Mouse (Mus musculus) hindbrain, embryonic 14.5 days (tissue): ENCODE data around the gene Tpi1. TPM values are rescaled to one million over a fixed set of nuclear protein-coding genes. Genes with fewer than 3 reads are reported as not detected.
A peak's percentile ranks its signal among the peaks of the same experiment; 100 is the strongest.

ENCODE experiments used
- ATAC-seq: fragments of 200-750 bp; cut with Nextera tagmentation; 2 replicates; pipeline ENCODE4 v1.8.0; 2017; ENCODE audit warnings: moderate number of reproducible peaks, mild to moderate bottlenecking, moderate TSS enrichment, moderate library complexity; ENCODE audit not compliant: low FRiP score
- DNase-seq: peaks from one replicate; pipeline ENCODE4 v3.0.0-alpha.2; 2015; ENCODE audit warnings: low spot score
- H3K27ac ChIP-seq: fragments of 300-500 bp; sonication (generic); 2 replicates; pipeline ENCODE4 v1.5.1; 2014; ENCODE audit warnings: mild to moderate bottlenecking, moderate library complexity
- H3K27me3 ChIP-seq: fragments of 300-500 bp; sonication (generic); 2 replicates; pipeline ENCODE4 v1.6.1; 2014; ENCODE audit warnings: mild to moderate bottlenecking, low read length, mixed read lengths; ENCODE audit not compliant: control insufficient read depth, insufficient read depth
- H3K36me3 ChIP-seq: fragments of 300-500 bp; sonication (generic); replicated peaks from 2 replicates; pipeline ENCODE4 v1.6.1; 2014; ENCODE audit not compliant: control insufficient read depth, insufficient read depth
- H3K4me1 ChIP-seq: fragments of 300-500 bp; sonication (generic); replicated peaks from 2 replicates; pipeline ENCODE4 v1.6.1; 2014; ENCODE audit warnings: antibody characterized with exemption, low read length, mixed read lengths; ENCODE audit not compliant: control insufficient read depth, insufficient read depth
- H3K4me2 ChIP-seq: fragments of 300-500 bp; sonication (generic); replicated peaks from 2 replicates; pipeline ENCODE4 v1.6.1; 2014; ENCODE audit warnings: mild to moderate bottlenecking, moderate library complexity
- H3K4me3 ChIP-seq: fragments of 300-500 bp; sonication (generic); replicated peaks from 2 replicates; pipeline ENCODE4 v1.5.1; 2014; ENCODE audit warnings: mild to moderate bottlenecking, low read length
- H3K9ac ChIP-seq: fragments of 300-500 bp; sonication (generic); 2 replicates; pipeline ENCODE4 v1.6.1; 2014
- H3K9me3 ChIP-seq: fragments of 300-500 bp; sonication (generic); 2 replicates; pipeline ENCODE4 v1.6.1; 2016; ENCODE audit warnings: low read length; ENCODE audit not compliant: control insufficient read depth
- WGBS: fragments of 180-500 bp; shearing (Covaris S2); extraction: QIAGEN DNeasy Blood & Tissue Kit; methylation state at CpG from one replicate; pipeline ENCODE4 v1.1.7; 2014; 5-methylcytosine and 5-hydroxymethylcytosine counted together
- polyA plus RNA-seq: library from polyadenylated mRNA; unstranded; fragments of >200 nt; fragmentation: Nextera tagmentation; extraction: Ambion mirVana; gene quantifications from 2 replicates; pipeline ENCODE4 v1.2.1, GENCODE M21; 2014

Gene Tpi1
- polyA plus RNA-seq, 1 experiment from 2014 or later = 413 TPM

- H3K4me3 ChIP-seq = no peak overlapping the region
- DNase-seq = no peak
- H3K4me1 ChIP-seq = no peaks in the 10 kb centered on the region
- no peak overlapping the region for H3K27ac ChIP-seq
- H3K36me3 ChIP-seq = peaks cover 97% of the 10 kb centered on the region
- no peaks in the 10 kb centered on the region for H3K27me3 ChIP-seq
- no peaks in the 10 kb centered on the region for H3K9me3 ChIP-seq
- no peak overlapping the region for H3K4me2 ChIP-seq
- no peak overlapping the region for H3K9ac ChIP-seq
- 96% methylated on average over 4 of the region's 4 CpGs for WGBS
- ATAC-seq = no peak
Observed at GRCm38 (mm10) chr6:124822049-124822448, 8.0 kb upstream of the Tpi1 start.

- H3K27ac ChIP-seq = no peak overlapping the region
- ATAC-seq (no peak), DNase-seq (no peak)
- no peaks in the 10 kb centered on the region for H3K4me1 ChIP-seq
- peaks cover 100% of the 10 kb centered on the region for H3K36me3 ChIP-seq
- H3K9ac ChIP-seq = no peak overlapping the region
- no peaks in the 10 kb centered on the region for H3K9me3 ChIP-seq
- no peaks in the 10 kb centered on the region for H3K27me3 ChIP-seq
- no peak overlapping the region for H3K4me2 ChIP-seq
- 94% methylated on average over 5 of the region's 5 CpGs for WGBS
- no peak overlapping the region for H3K4me3 ChIP-seq
Observed at GRCm38 (mm10) chr6:124820891-124821290, 6.8 kb upstream of the Tpi1 start.

GRCm38 (mm10) chr6:124817971-124818370, 3.9 kb upstream of the Tpi1 start:
- Histone ChIP-seq H3K4me3 (no peak overlapping the region), H3K27ac (no peak overlapping the region), H3K4me1 (peaks cover 9% of the 10 kb centered on the region), H3K9me3 (no peaks in the 10 kb centered on the region), H3K9ac (no peak overlapping the region), H3K27me3 (no peaks in the 10 kb centered on the region), H3K36me3 (peaks cover 81% of the 10 kb centered on the region), H3K4me2 (no peak overlapping the region)
- 92% methylated on average over 8 of the region's 8 CpGs for WGBS
- ATAC-seq (no peak), DNase-seq (no peak)

- H3K4me3 ChIP-seq = no peak overlapping the region
- ATAC-seq (no peak), DNase-seq (no peak)
- H3K4me2 ChIP-seq = no peak overlapping the region
- no peaks in the 10 kb centered on the region for H3K27me3 ChIP-seq
- H3K9me3 ChIP-seq = no peaks in the 10 kb centered on the region
- H3K4me1 ChIP-seq = peaks cover 14% of the 10 kb centered on the region
- H3K27ac ChIP-seq = no peak overlapping the region
- 96% methylated on average over 8 of the region's 8 CpGs for WGBS
- no peak overlapping the region for H3K9ac ChIP-seq
- peaks cover 77% of the 10 kb centered on the region for H3K36me3 ChIP-seq
Observed at GRCm38 (mm10) chr6:124817563-124817962, 3.5 kb upstream of the Tpi1 start.

- no peak for DNase-seq
- Histone ChIP-seq H3K4me1 (peaks cover 18% of the 10 kb centered on the region), H3K9ac (no peak overlapping the region), H3K36me3 (peaks cover 74% of the 10 kb centered on the region), H3K4me3 (no peak overlapping the region), H3K27ac (no peak overlapping the region), H3K27me3 (no peaks in the 10 kb centered on the region), H3K4me2 (no peak overlapping the region), H3K9me3 (no peaks in the 10 kb centered on the region)
- no peak for ATAC-seq
- 97% methylated on average over 11 of the region's 11 CpGs for WGBS
Observed at GRCm38 (mm10) chr6:124817125-124817524, 3.0 kb upstream of the Tpi1 start.

GRCm38 (mm10) chr6:124816611-124817010, 2.5 kb upstream of the Tpi1 start:
- no peak overlapping the region for H3K9ac ChIP-seq
- DNase-seq (no peak), ATAC-seq (no peak)
- H3K27me3 ChIP-seq = no peaks in the 10 kb centered on the region
- 93% methylated on average over 4 of the region's 4 CpGs for WGBS
- H3K4me3 ChIP-seq = no peak overlapping the region
- no peak overlapping the region for H3K4me2 ChIP-seq
- H3K4me1 ChIP-seq = peaks cover 20% of the 10 kb centered on the region
- H3K36me3 ChIP-seq = peaks cover 74% of the 10 kb centered on the region
- H3K27ac ChIP-seq = no peak overlapping the region
- H3K9me3 ChIP-seq = no peaks in the 10 kb centered on the region

- peaks cover 71% of the 10 kb centered on the region for H3K36me3 ChIP-seq
Observed at GRCm38 (mm10) chr6:124814858-124815774, 1.0 kb upstream of the Tpi1 start.

GRCm38 (mm10) chr6:124814448-124814847, 352 bp upstream of the Tpi1 start:
- Histone ChIP-seq H3K9ac (peak overlapping the region; percentile 80; the same call in 1 of the 2 replicates), H3K36me3 (peaks cover 66% of the 10 kb centered on the region)
- ATAC-seq = peak; percentile 35

More at GRCm38 (mm10) chr6:124814858-124815774, 1.0 kb upstream of the Tpi1 start:
- Histone ChIP-seq H3K27me3 (no peaks in the 10 kb centered on the region), H3K4me3 (no peak overlapping the region), H3K9ac (no peak overlapping the region), H3K9me3 (no peaks in the 10 kb centered on the region), H3K27ac (no peak overlapping the region), H3K4me1 (peaks cover 20% of the 10 kb centered on the region), H3K4me2 (no peak overlapping the region)
- ATAC-seq (no peak), DNase-seq (no peak)
- WGBS = 68% methylated on average over 9 of the region's 9 CpGs

GRCm38 (mm10) chr6:124813496-124813895, 600 bp downstream of the Tpi1 start:
- H3K4me1 ChIP-seq = peaks cover 30% of the 10 kb centered on the region

More at GRCm38 (mm10) chr6:124814448-124814847, 352 bp upstream of the Tpi1 start:
- Histone ChIP-seq H3K27me3 (no peaks in the 10 kb centered on the region), H3K4me2 (peak overlapping the region; percentile 87), H3K4me1 (peaks cover 25% of the 10 kb centered on the region), H3K27ac (0 out of 2 replicates have a peak overlapping the region, but pooled peaks have one; percentile 77), H3K9me3 (no peaks in the 10 kb centered on the region), H3K4me3 (peak overlapping the region; percentile 48)
- no peak for DNase-seq
- 47% methylated on average over 8 of the region's 8 CpGs for whole genome bisulfite sequencing

More at GRCm38 (mm10) chr6:124813496-124813895, 600 bp downstream of the Tpi1 start:
- no peaks in the 10 kb centered on the region for H3K27me3 ChIP-seq
- peak; percentile 67 for ATAC-seq
- H3K9me3 ChIP-seq = no peaks in the 10 kb centered on the region
- peak overlapping the region; percentile 77 for H3K27ac ChIP-seq
- DNase-seq = peak; percentile 76
- peak overlapping the region; percentile 48 for H3K4me3 ChIP-seq
- peak overlapping the region; percentile 87 for H3K4me2 ChIP-seq
- 0% methylated on average over 18 of the region's 18 CpGs for WGBS
- H3K9ac ChIP-seq = peak overlapping the region; percentile 80
- peaks cover 56% of the 10 kb centered on the region for H3K36me3 ChIP-seq
